Mouse (Mus musculus) NIH3T3 (cell line): ENCODE data around the gene Nop16.
"Not testable (repeated sequence)": the region's sequence is repeated elsewhere in the genome, so short reads cannot be mapped to it uniquely, and the experiment has no call there.

Experiments used
- DNase-seq: peaks from one replicate; pipeline ENCODE4 v3.0.0-alpha.2; 2012; ENCODE audit warnings: low read depth

The Nop16 gene

DNA sequence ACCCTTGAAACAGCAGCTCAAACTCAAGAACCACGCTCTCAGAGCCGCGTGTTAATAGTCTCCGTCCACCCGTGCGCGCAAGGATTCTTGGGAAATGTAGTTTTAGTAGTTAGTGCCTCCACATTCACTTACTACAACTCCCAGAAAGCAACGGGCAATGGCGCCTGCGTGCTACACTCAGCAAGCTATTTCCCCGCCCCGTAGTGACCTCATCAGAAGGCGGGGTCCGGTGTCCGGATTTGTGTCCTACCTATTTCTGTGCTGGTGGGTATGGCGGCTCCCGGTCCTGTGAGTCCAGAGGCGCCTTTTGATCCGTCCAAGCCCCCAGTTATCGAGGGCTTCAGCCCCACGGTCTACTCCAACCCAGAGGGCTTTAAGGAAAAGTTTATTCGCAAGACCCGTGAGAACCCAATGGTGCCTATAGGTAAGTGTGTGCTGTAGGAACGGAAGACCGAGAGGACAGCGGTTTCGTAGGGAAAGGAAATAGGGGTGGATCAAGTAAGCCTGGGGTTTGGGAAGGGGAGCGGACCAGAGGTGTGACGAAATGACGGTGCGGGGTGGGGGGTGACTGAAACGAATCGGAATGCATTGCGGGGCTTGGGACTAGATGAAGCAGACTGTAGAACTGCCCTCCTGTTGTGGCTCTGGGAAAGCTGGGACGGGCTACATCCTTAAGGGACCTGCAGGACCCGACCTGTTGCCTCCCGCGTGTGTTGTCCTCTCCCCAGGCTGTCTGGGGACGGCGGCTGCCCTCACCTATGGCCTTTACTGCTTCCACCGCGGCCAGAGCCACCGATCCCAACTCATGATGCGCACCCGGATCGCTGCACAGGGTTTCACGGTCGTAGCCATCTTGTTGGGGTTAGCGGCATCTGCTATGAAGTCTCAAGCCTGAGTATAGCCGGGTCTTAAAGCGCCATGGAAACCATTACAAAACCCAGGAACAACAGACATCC lies at the start of gene Nop16, which contains the start of gene Higd2a:
TSS of gene Nop16 (minus strand) at position 95 of the 956 bp plus-strand sequence.
TSS of gene Higd2a (plus strand) at position 212 of the 956 bp plus-strand sequence.
- DNase-seq: peak; percentile 97

DNA sequence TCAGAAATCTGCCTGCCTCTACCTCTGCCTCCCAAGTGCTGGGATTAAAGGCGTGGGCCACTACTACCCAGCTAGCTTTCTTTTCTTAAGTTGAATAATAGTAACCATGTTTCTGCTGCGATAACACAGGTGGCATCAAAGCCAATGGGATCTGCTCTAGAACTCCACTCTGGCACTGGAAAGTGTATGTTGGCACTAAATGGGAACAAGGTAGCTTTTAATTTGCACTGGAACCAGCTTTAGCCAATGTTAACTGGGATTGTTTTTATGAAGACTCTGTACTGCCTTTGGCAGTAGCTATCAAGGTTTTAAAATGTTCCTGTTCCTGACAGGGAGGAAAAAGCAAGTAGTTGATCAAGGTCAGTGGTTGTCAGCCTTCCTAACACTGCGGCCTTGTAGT lies 45.1 kb upstream of the Nop16 start:
- DNase-seq: no peak

DNA sequence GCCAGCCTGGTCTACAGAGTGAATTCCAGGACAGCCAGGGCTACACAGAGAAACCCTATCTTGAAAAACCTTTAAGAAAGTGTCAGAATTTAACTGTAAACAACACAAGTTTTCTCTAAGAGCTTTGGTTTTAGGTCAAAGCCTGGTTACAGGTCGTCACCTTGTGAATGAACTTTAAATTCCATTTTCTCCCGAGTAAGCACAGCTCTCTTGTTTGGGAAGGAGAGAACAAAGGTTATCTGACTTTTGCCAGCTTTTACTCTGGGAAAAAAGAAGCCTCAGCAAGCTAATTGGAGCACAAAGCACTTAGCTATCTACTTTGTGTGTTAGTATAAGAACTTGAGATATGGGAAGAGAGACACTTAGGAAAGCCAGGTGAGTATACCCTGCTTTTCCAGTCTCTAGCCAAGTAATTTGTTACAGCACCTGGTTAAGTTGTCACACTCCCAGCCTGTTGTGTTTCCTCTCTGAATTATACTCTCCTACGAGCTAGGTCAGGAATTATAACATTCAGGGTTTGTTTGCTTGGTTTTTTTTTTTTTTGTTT lies 42.9 kb upstream of the Nop16 start:
- no peak for DNase-seq

DNA sequence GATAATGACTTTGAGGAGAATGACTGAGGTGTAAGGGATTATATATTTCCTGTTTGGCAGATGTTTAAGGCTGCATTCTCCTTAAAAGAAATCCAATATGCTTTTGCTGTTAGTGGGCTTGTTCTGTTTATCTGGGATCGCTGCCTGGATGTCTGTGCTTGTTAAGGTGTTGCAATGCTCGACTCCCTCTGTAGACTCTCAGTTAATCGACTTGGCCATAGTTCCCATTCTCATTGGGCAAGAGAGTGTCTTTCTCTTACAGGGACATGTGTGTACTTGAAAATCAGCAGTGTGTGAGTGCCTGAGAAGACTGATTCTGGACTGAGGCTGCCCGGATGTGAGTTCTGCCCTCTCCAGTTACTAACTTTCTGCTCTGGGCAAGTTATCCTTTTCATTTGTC lies 39.2 kb upstream of the Nop16 start:
- peak; percentile 82 for DNase-seq

DNA sequence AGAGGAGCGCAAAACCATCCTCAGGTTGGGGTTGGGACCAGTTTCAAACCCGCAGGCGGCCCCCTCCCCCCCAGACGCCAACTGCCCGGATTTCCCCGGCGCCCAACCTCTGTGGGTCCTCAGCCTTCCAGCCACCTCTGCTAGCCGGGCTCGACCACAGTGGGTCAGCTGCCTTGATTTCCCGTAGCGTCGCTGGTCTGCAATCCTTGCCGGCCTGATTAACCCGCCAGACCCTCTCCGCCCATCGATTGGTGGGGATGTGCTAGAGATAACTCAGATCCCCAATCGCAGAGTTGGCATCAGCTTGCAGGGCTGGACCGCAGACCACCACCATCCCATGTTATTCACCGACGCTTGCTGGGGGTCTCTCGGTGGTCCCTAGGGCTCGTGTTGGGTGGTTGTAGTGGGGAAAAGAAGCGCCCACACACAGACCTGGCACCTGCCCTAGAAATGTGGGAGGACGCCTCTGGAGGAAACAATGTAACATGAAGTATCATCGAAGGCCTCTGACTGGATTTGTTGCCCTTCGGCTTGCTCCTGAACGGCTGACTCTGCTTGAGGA lies 32.2 kb upstream of the Nop16 start:
- DNase-seq: peak; percentile 45

DNA sequence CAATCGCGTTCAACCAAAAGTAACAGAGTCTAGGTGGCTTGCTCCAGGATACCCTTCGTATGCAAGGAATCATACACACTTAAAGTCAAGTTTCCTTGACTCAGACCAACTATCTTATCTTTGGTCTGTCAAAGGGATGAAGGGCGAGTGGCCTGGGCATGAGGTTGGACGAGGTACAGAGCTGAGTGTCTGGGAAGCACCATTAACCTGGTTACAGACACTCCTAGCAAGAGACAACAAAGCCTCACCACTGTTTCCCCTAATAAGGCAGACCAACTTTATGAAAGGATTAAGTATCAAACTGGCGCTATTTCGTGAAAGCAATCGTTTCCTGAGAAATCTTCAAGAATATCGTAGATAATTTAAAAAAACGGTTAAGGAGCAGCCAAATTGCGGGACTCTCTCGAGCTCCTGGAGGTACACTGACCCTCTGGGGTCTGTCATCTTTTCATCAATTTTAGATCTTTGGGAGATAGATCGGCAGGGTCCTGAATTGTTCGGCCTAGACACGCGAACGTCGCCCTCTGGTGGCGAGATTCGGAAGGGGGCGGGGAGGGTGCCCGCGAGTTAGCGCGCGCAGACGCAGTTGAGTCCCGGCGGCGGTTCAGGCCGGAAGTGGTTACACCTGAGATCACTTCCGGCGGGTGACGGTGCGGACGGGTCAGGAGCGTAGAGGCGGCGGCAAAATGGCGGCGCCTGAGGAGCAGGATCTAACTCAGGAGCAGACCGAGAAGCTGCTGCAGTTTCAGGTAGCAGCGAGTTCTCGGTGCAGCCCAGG lies 31.5 kb upstream of the Nop16 start, which contains the start of gene Faf2:
TSS of gene Faf2 (plus strand) at position 630 of the 778 bp plus-strand sequence.
- DNase-seq: peak; percentile 97

DNA sequence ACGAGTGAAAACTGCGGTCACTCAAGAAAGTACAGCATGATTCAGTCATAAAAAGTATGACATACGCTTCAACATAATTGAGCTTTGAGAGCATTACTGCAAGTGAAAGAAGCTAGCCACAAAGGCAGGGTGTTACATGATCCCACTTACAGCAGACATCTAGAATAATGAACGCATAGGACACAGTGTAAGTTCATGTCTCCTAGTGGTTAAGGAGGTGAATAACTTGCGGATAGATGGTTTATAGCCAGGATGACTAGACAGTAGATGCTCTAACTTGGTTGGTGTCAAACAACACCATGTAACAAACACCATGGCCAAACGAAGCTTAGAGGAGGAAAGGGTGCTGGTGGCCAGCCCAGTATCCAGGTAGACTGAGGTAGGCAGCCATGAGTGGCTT lies 27.1 kb upstream of the Nop16 start:
- peak; percentile 11 for DNase-seq

DNA sequence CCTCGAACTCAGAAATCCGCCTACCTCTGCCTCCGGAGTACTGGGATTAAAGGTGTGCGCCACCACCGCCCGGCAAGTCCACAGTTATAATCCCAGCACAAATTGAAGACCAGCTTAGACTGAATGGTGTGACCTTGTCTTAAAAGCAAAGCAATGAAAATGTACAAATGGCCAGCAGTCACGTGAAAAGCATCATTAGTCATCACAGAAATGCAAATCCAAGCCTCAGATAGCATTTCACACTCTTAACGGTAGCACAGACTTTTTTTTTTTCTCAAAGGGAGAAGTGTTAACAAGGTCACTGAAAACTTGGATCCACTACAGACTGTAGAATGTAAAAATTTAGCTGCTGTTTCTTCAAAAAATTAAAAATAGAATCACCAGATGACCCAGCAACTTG lies 26.4 kb upstream of the Nop16 start:
- DNase-seq: no peak

DNA sequence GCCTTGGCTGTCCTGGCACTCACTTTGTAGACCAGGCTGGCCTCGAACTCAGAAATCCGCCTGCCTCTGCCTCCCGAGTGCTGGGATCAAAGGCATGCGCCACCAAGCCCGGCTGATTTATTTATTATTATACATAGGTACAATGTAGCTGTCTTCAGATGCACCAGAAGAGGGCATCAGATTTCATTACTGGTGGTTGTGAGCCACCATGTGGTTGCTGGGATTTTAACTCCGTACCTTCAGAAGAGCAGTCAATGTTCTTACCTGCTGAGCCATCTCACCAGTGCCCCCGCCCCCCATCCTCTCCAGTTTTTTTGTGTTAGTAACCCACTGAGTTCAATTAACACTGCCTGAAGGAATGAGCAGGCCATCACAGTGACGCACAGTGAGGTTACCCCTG lies 23.3 kb upstream of the Nop16 start:
- DNase-seq: not testable (repeated sequence)

DNA sequence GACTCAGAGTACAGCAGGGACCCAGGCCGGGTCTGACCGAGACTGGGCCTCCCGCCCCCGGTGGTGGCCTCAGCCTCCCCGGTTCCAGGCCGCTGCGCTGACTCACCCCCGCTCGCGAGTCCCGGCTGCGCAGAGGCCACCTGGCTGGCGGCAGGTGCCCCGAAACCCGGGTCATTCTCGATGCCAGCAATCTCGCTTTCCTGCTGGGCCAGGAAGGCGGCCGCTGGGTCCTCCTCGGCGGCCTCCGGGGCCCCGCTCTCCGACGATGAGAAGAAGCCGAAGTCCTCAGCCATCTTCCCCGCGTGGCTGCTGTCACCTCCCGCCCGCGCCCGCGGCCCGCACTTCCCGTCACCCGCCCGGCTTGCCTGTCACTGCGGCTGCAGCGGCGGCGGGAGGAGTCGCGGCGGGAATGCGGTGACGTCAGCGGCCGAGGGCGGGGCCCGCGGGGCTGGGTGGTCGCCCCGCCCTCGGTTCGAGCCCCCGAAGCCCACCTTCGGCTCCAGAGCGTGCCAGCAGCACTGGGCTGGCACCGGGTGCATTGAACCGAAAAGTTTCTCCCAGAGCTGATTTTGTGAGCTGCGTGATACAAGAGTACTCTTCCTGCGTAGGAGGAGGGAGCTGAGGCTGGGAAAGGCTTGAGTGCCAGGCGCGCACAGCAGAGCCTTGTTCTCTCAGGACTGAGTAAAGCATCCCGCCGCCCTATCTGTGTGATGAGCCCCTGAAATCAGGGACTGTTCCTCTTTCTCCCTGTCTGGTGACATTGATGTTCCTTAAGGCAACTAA lies 21.3 kb upstream of the Nop16 start, which contains the start of gene Cltb:
TSS of gene Cltb (minus strand) at position 373 of the 783 bp plus-strand sequence.
- DNase-seq: peak; percentile 71

DNA sequence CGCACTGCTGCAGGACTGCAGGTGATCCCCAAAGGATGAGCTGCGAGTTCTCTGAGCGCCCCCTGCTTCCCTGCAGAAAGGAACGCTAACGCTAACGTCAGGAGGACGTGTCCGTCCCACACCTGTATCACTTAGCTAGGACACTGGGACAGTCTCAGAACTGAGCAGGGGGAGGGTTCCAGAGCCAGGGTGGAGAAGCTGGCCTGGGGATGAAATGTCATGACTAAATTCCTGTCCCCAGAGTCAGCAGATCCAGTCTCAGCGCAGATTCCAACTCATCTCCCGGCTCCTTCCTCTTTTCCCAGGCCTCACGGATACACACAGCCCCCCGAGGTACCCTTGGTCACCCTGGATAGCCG lies 20.7 kb upstream of the Nop16 start:
- DNase-seq: no peak

DNA sequence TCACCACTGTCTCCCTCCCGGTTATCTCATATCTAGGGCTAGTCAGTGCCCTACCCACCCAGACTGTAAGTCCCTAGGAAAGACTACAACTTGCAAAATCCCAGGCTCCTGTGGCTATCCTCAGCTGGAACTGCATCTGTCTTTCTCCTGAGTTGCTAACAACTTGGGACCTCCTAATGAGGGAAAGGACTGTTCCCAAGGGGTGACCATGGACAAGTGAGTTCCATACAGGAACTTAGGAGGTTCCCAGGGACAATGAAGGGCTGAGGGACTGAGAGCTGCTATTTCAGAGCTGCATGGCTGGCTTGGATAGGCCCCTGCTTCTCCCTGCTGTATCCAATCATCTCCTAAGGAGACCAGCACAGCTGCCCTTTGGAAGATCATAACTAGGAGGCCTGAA lies 19.4 kb upstream of the Nop16 start:
- DNase-seq: no peak

DNA sequence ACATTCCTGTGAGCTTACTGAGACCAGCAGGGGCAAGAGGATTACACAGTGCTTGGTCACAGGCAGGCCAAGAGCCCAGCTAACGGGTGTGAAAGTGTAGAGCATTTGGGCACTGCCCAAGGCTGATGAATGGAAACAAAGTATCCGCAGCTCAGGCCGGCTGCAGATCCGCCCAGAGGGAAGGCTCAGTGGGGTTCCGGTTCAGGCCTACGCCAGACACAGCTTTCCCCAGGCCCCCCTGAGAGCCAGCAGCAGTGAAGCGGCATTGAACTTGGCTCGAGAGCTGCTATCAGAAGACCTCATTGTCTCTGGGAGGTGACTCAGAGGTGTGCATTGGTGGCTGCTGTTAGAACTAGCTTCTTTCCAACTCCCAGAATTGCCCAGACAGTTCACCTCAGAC lies 18.8 kb upstream of the Nop16 start:
- peak; percentile 76 for DNase-seq

DNA sequence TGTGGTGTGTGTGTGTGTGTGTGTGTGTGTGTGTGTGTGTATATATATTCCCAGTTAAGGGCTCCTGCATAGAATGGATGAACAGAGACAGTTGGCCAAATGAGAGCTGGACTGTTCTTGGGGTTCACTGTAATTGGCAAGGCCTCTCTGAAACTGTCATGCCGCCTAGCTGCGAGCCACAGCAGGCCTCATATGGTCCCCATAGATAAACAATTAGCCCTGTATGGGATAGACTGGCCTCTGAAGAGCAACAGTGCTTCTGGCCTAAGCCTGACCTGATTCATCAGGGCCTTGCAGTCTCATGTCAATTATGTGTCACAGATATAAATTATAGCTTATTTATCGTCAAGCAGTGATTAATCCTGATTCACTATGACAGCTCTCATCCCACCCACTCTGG lies 18.1 kb upstream of the Nop16 start:
- no peak for DNase-seq

DNA sequence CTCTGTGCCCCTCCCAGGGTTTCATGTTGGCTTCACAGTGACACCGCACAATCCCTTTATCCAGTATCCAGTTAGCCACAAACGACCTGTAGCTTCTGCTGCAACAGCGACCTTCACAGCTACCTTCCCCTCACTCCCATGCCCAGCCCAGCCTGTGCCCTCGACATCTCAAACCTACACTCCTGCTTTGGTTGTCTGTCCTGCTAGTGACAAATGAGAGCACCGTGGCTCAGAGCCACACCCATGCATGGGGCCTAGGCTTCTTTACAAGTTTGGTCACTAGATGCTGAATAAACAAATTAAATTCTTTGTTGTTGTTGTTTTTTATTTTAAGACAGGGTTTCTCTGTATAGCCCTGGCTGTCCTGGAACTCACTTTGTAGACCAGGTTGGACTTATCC lies 17.3 kb upstream of the Nop16 start:
- DNase-seq: no peak

DNA sequence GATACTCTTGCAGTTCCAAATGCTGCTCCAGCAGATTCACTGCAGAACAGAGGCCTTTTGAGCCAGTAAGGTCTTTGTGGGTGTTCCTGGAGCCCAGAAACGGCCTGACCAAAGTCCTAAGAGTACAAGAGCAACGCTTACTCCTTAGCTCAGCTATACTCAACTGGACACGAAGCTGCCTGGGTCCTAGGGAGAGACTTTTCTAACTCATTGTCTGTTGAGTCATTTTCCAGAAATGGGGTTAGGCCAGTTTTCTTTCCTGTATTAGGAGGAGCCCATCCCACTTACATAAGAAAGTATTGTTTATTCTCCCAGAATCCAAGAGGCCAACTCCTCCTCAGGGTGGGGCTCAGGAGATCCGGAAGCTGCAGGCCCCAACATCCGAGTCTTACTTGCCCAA lies 15.5 kb upstream of the Nop16 start:
- peak; percentile 47 for DNase-seq

DNA sequence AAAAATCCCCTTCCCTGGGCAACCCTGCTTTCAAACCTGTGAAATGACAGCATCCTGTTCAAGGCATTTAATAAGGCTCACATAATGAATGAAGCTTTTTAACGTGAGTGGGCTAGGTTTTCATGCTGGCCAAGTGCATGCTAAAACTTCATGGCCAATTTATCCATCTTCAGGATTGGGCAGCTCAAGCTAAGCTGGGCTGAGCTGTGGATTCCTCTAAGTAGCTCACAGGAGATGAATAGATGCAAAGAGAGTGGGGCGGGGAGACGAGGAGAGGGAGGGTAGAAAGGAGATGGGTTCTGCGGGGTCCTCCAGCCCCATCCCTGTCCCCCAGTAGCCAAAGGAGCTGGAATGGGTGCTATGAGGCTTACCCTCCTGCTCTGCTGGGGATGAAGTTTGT lies 14.3 kb upstream of the Nop16 start:
- no peak for DNase-seq

DNA sequence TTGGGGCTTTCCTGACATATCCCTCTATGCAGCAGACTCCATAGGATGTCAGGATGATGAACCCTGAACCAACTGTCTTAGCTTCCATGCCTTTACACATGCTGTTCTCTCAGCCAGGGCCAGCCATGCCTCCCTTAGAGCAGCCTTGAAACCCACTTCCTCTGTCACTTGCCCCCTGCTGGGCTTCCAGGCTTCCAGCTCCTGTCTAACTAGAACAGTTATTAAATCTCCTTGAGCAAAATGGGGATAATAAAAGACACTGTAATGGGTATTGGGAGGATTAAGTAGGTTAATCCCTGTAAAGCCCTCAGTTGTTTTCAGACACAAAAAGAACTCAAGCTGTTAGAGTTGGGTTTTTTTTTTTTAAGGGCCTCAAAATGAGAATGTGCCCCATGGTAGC lies 13.6 kb upstream of the Nop16 start:
- DNase-seq: no peak

DNA sequence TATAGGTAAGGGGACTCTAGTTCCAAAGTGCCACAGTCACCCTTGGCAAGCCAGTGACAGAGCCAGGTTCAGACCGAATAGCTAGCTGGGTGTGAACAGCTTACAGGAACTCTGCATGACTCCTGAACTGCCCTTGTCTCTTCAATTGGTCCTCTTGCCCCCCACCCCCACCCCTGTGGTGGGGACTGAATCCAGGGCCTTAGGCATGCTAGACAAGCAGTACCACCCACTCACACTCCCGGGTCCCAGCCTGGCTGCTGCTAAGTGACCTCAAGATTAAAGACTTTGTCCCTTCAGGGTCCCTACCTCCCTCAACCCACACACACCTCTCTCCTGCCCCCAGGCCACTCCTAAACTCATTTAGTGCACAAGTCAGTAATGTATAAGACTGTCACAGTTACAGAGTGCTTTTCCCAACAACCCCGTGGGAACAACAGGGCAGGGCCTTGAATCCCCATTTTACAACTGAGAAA lies 12.8 kb upstream of the Nop16 start:
- no peak for DNase-seq

DNA sequence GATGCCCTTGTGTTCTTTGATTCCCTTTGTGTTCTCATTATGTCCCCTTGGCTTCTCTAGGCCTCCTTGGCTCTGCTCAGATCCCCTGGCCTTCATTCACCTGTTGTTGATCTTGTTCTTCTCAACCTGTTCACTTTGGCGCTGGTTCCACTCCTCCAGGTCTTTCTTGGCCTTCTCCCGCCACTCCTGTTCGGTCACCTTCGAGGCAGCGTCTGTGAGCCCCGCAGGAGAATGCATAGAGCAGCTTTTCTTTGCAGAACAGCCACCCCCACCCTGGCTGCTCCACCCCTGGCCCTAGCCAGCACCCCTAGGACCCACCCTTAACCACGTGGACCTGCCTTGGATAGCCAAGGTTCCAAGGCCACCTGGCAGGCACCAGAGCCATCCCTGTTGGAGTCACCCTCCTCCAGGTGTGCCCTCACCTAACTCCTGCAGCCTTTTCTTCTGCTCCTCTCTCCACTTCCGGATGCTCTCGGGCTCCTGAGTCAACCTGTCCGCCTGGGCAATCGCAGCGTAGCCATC lies 8.8 kb upstream of the Nop16 start:
- no peak for DNase-seq

DNA sequence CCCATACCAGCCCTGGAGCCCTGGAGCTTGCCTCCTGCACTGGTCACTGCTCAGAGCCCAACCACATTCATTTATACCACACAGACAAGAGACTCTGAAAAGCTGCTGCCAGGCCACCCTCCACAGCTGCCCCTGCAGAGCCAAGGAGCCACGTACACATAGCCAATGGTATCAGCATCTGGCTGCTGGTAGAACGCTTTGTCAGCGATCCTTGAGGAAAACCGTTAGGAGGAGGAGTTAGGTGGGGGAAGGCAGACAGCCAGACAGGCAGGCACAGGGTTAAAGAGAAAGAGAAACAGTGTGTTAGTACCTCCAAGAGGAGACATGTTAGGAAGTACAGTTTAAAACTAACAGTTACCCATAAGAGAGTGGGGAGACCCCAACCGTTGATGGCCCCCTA lies 7.0 kb upstream of the Nop16 start:
- no peak for DNase-seq
